Mouse (Mus musculus) midbrain, embryonic 14.5 days (tissue): ENCODE measurements around the gene Lpcat2b. TPM values are rescaled to one million over a fixed set of nuclear protein-coding genes. Genes with fewer than 3 reads are reported as not detected.
"Not testable (repeated sequence)": the region's sequence is repeated elsewhere in the genome, so short reads cannot be mapped to it uniquely, and the experiment has no call there.

Experiments used
- ATAC-seq: fragments of 200-750 bp; cut with Nextera tagmentation; 2 replicates; pipeline ENCODE4 v1.8.0; 2017; ENCODE audit warnings: moderate number of reproducible peaks, moderate library complexity; ENCODE audit not compliant: low FRiP score, low TSS enrichment
- DNase-seq: peaks from one replicate; pipeline ENCODE4 v3.0.0-alpha.2; 2015
- H3K27ac ChIP-seq: fragments of 300-500 bp; sonication (generic); replicated peaks from 2 replicates; pipeline ENCODE4 v1.5.1; 2014; ENCODE audit warnings: mild to moderate bottlenecking, low read depth, low read length, moderate library complexity
- H3K27me3 ChIP-seq: fragments of 300-500 bp; sonication (generic); 2 replicates; pipeline ENCODE4 v1.6.1; 2014; ENCODE audit warnings: low read length, control low read depth, mixed read lengths; ENCODE audit not compliant: control insufficient read depth, insufficient read depth
- H3K36me3 ChIP-seq: fragments of 300-500 bp; sonication (generic); 2 replicates; pipeline ENCODE4 v1.6.1; 2014; ENCODE audit warnings: low read length, control low read depth; ENCODE audit not compliant: control insufficient read depth, insufficient read depth
- H3K4me1 ChIP-seq: fragments of 300-500 bp; sonication (generic); 2 replicates; pipeline ENCODE4 v1.6.1; 2014; ENCODE audit warnings: mild to moderate bottlenecking, antibody characterized with exemption, low read length, control low read depth; ENCODE audit not compliant: control insufficient read depth, insufficient read depth
- H3K4me2 ChIP-seq: fragments of 300-500 bp; sonication (generic); 2 replicates; pipeline ENCODE4 v1.6.1; 2014; ENCODE audit warnings: mild to moderate bottlenecking, low read length, moderate library complexity
- H3K4me3 ChIP-seq: fragments of 300-500 bp; sonication (generic); replicated peaks from 2 replicates; pipeline ENCODE4 v1.5.1; 2014; ENCODE audit warnings: low read depth, low read length
- H3K9ac ChIP-seq: fragments of 300-500 bp; sonication (generic); replicated peaks from 2 replicates; pipeline ENCODE4 v1.6.1; 2014; ENCODE audit warnings: mild to moderate bottlenecking, low read length, moderate library complexity
- H3K9me3 ChIP-seq: fragments of 300-500 bp; sonication (generic); 2 replicates; pipeline ENCODE4 v1.6.1; 2016; ENCODE audit warnings: low read length, control low read depth, mixed read lengths; ENCODE audit not compliant: control insufficient read depth
- WGBS: fragments of 180-500 bp; shearing (Covaris S2); extraction: QIAGEN DNeasy Blood & Tissue Kit; methylation state at CpG from one replicate; pipeline ENCODE4 v1.1.7; 2014; 5-methylcytosine and 5-hydroxymethylcytosine counted together
- polyA plus RNA-seq: library from polyadenylated mRNA; unstranded; fragments of >200 nt; fragmentation: Nextera tagmentation; extraction: Ambion mirVana; gene quantifications from 2 replicates; pipeline ENCODE4 v1.2.1, GENCODE M21; 2014

The Lpcat2b gene
- not detected in 2 replicates for polyA plus RNA-seq

GRCm38 (mm10) chr5:107431249-107431648 is at the start of gene Lpcat2b:
Gene Lpcat2b, plus strand, starts transcription at chr5:107431549.
- H3K9me3 ChIP-seq: no peaks in the 10 kb centered on the region
- ATAC-seq (no peak), DNase-seq (no peak)
- WGBS: 79% methylated on average over 3 of the region's 3 CpGs
- no peaks in the 10 kb centered on the region for H3K27me3 ChIP-seq
- no peak within 1 kb of the TSS for H3K4me2 ChIP-seq
- no peak within 1 kb of the TSS for H3K4me3 ChIP-seq
- H3K36me3 ChIP-seq: no peaks in the 10 kb centered on the region
- H3K27ac ChIP-seq: no peak within 1 kb of the TSS
- no peak within 1 kb of the TSS for H3K9ac ChIP-seq
- H3K4me1 ChIP-seq: no peaks in the 10 kb centered on the region

- H3K9me3 ChIP-seq: not testable (repeated sequence)
Measured at GRCm38 (mm10) chr5:107386448-107386847, 44.9 kb upstream of the Lpcat2b start.

GRCm38 (mm10) chr5:107387788-107388187 is 43.6 kb upstream of the Lpcat2b start:
- Histone ChIP-seq H3K9ac (no peak overlapping the region), H3K27ac (no peak overlapping the region), H3K9me3 (no peaks in the 10 kb centered on the region), H3K27me3 (no peaks in the 10 kb centered on the region), H3K4me1 (no peaks in the 10 kb centered on the region), H3K4me2 (no peak overlapping the region), H3K36me3 (no peaks in the 10 kb centered on the region), H3K4me3 (no peak overlapping the region)
- WGBS: 98% methylated on average over 1 of the region's 1 CpGs
- DNase-seq (no peak), ATAC-seq (no peak)

More at GRCm38 (mm10) chr5:107386448-107386847, 44.9 kb upstream of the Lpcat2b start:
- not testable (repeated sequence) for DNase-seq, H3K4me2 ChIP-seq, H3K4me3 ChIP-seq, H3K27ac ChIP-seq, ATAC-seq, H3K4me1 ChIP-seq, H3K36me3 ChIP-seq, H3K27me3 ChIP-seq, H3K9ac ChIP-seq

- no peak overlapping the region for H3K27ac ChIP-seq
- no peak overlapping the region for H3K4me2 ChIP-seq
- H3K4me1 ChIP-seq: no peaks in the 10 kb centered on the region
- no peaks in the 10 kb centered on the region for H3K9me3 ChIP-seq
- 97% methylated on average over 2 of the region's 2 CpGs for WGBS
- H3K27me3 ChIP-seq: no peaks in the 10 kb centered on the region
- ATAC-seq: no peak
- no peak for DNase-seq
- no peak overlapping the region for H3K4me3 ChIP-seq
- H3K36me3 ChIP-seq: no peaks in the 10 kb centered on the region
- no peak overlapping the region for H3K9ac ChIP-seq
Measured at GRCm38 (mm10) chr5:107389373-107389772, 42.0 kb upstream of the Lpcat2b start.

- H3K27ac ChIP-seq: no peak overlapping the region
- no peak overlapping the region for H3K4me2 ChIP-seq
- no peaks in the 10 kb centered on the region for H3K36me3 ChIP-seq
- H3K4me3 ChIP-seq: no peak overlapping the region
- H3K9ac ChIP-seq: no peak overlapping the region
- no peaks in the 10 kb centered on the region for H3K4me1 ChIP-seq
- WGBS: 76% methylated on average over 2 of the region's 2 CpGs
- H3K9me3 ChIP-seq: no peaks in the 10 kb centered on the region
- ATAC-seq (no peak), DNase-seq (no peak)
- H3K27me3 ChIP-seq: no peaks in the 10 kb centered on the region
Measured at GRCm38 (mm10) chr5:107394437-107394836, 36.9 kb upstream of the Lpcat2b start.

GRCm38 (mm10) chr5:107402436-107402835 is 28.9 kb upstream of the Lpcat2b start, which contains the start of gene Ephx4:
Gene Ephx4, plus strand, starts transcription at chr5:107402736.
- 21% methylated on average over 5 of the region's 5 CpGs for WGBS
- H3K9me3 ChIP-seq: no peaks in the 10 kb centered on the region
- ATAC-seq: no peak

GRCm38 (mm10) chr5:107403011-107403946 is 28.1 kb upstream of the Lpcat2b start:
- DNase-seq: peak; percentile 62
- Histone ChIP-seq H3K36me3 (no peaks in the 10 kb centered on the region), H3K9ac (peak overlapping the region; percentile 57), H3K9me3 (no peaks in the 10 kb centered on the region), H3K27me3 (peaks cover 27% of the 10 kb centered on the region), H3K4me1 (0 out of 2 replicates have a peak, but pooled peaks cover 4% of the 10 kb centered on the region), H3K27ac (no peak overlapping the region), H3K4me3 (peak overlapping the region; percentile 56), H3K4me2 (peak overlapping the region; percentile 99)
- ATAC-seq: peak; percentile 64
- WGBS: under 1% methylated on average over 80 of the region's 80 CpGs

More at GRCm38 (mm10) chr5:107402436-107402835, 28.9 kb upstream of the Lpcat2b start, which contains the start of gene Ephx4:
- Histone ChIP-seq H3K4me3 (peak within 1 kb of the TSS; percentile 56), H3K27me3 (peaks cover 27% of the 10 kb centered on the region), H3K4me2 (peak within 1 kb of the TSS; percentile 99), H3K27ac (no peak within 1 kb of the TSS), H3K9ac (peak within 1 kb of the TSS; percentile 57), H3K36me3 (no peaks in the 10 kb centered on the region), H3K4me1 (0 out of 2 replicates have a peak, but pooled peaks cover 4% of the 10 kb centered on the region)
- DNase-seq: no peak

- WGBS: 19% methylated on average over 12 of the region's 12 CpGs
- peak overlapping the region; percentile 56 for H3K4me3 ChIP-seq
- H3K36me3 ChIP-seq: no peaks in the 10 kb centered on the region
- peaks cover 27% of the 10 kb centered on the region for H3K27me3 ChIP-seq
- H3K9ac ChIP-seq: peak overlapping the region; percentile 57
- DNase-seq: no peak
- ATAC-seq: no peak
- H3K4me1 ChIP-seq: 0 out of 2 replicates have a peak, but pooled peaks cover 4% of the 10 kb centered on the region
- no peaks in the 10 kb centered on the region for H3K9me3 ChIP-seq
- peak overlapping the region; percentile 99 for H3K4me2 ChIP-seq
- no peak overlapping the region for H3K27ac ChIP-seq
Measured at GRCm38 (mm10) chr5:107403947-107404684, 27.2 kb upstream of the Lpcat2b start.
